Comparison of ENCODE assay signal across 8 mouse cellular contexts in genomic region chr6:43666611-43667400, GRCm38 (mm10). TPM values are rescaled to one million over a fixed set of nuclear protein-coding genes. Genes with fewer than 3 reads are reported as not detected.
DNase-seq lines count a peak whose midpoint lies in the region; ATAC-seq lines count a peak whose summit lies in the region.

No protein-coding gene starts in this region.

- H3K4me1 ChIP-seq in liver, embryonic 11.5 days (replicated peaks; ENCODE audit: control insufficient read depth, insufficient read depth, low read length), result no peaks in the 10 kb centered on the region

- H3K9ac ChIP-seq in liver, embryonic 11.5 days (ENCODE audit: low read depth, low read length), result peak overlapping the region; percentile 89; the same call in 1 of the 2 replicates

- H3K4me2 ChIP-seq in liver, embryonic 11.5 days, result peak overlapping the region; percentile 81

- H3K27ac ChIP-seq in liver, embryonic 11.5 days (ENCODE audit: low read depth, low read length), result peak overlapping the region; percentile 91; the same call in 1 of the 2 replicates

- H3K9me3 ChIP-seq in liver, embryonic 11.5 days (ENCODE audit: control insufficient read depth, low read length), result no peaks in the 10 kb centered on the region

- DNase-seq in cerebellum, adult 9-10 months, result peak; percentile 61
- DNase-seq in cerebellum, adult 8-10 months, result no peak
- DNase-seq in retina, embryonic 14.5 days (ENCODE audit: low spot score), result peak; percentile 2
- DNase-seq in retina, postnatal 1 day, result no peak
- DNase-seq in liver, embryonic 11.5 days (ENCODE audit: low spot score), result no peak
- no peak for DNase-seq in adrenal gland, postnatal 14 days
- no peak for DNase-seq in left cerebral cortex, adult 11 months (ENCODE audit: low spot score)

- H3K4me3 ChIP-seq in liver, embryonic 11.5 days (ENCODE audit: low read depth, low read length), result peak overlapping the region; percentile 74

- H3K27me3 ChIP-seq in liver, embryonic 11.5 days (replicated peaks; ENCODE audit: control insufficient read depth, insufficient read depth, low read length), result no peaks in the 10 kb centered on the region

- H3K36me3 ChIP-seq in liver, embryonic 11.5 days (ENCODE audit: control insufficient read depth, insufficient read depth, low read length), result no peaks in the 10 kb centered on the region

- 81% methylated on average over 7 of the region's 7 CpGs for WGBS in liver, embryonic 11.5 days

- no peak for ATAC-seq in liver, embryonic 11.5 days (replicated peaks; ENCODE audit: low FRiP score)
- no peak for ATAC-seq in monocyte, adult 5-6 weeks (replicated peaks; ENCODE audit: insufficient number of reproducible peaks, low FRiP score, low TSS enrichment, poor library complexity, severe bottlenecking)

RNA-seq across cellular contexts. Expression of gene Tpk1, which starts 0.7 kb away (rescaled TPM):
- polyA plus RNA-seq in liver, embryonic 11.5 days (2014; fragmentation: Nextera tagmentation; extraction: Ambion mirVana), result 10.0 and 11.9 TPM in 2 replicates
- 11.1 and 11.8 TPM in 2 replicates for total RNA-seq in adrenal gland, postnatal 14 days (2021)
- total RNA-seq in monocyte, adult 5-6 weeks (2017), result 3.5 to 7.2 TPM (median 4.4 TPM) in 3 replicates

Comparison
In these comparisons a context has a peak if more than half of its experiments do, and no peak if none do; other contexts are left out.
1. DNase-seq: peak in cerebellum, adult 9-10 months (single experiment) and retina, embryonic 14.5 days (single experiment); none in cerebellum, adult 8-10 months (single experiment), retina, postnatal 1 day (single experiment), liver, embryonic 11.5 days (single experiment), adrenal gland, postnatal 14 days (single experiment) and left cerebral cortex, adult 11 months (single experiment).